Mouse (Mus musculus) erythroblast, embryonic 14.5 days (primary cell): ENCODE results near the gene Pik3r6. TPM values are rescaled to one million over a fixed set of nuclear protein-coding genes. Genes with fewer than 3 reads are reported as not detected.

Source experiments
- H3K27me3 ChIP-seq: 2 replicates; pipeline ENCODE4 v1.6.1; 2012; ENCODE audit warnings: inconsistent platforms; ENCODE audit not compliant: control insufficient read depth
- H3K36me3 ChIP-seq: 2 replicates; pipeline ENCODE4 v1.6.1; 2012; ENCODE audit warnings: mild to moderate bottlenecking, inconsistent platforms; ENCODE audit not compliant: control insufficient read depth
- H3K4me1 ChIP-seq: 2 replicates; pipeline ENCODE4 v1.6.1; 2012; ENCODE audit warnings: inconsistent platforms; ENCODE audit not compliant: control insufficient read depth
- H3K4me3 ChIP-seq: replicated peaks from 2 replicates; pipeline ENCODE3; 2012; ENCODE audit warnings: moderate library complexity, mild to moderate bottlenecking, inconsistent platforms
- H3K9me3 ChIP-seq: 2 replicates; pipeline ENCODE4 v1.6.1; 2012; ENCODE audit warnings: low read length, inconsistent platforms, mixed read lengths; ENCODE audit not compliant: control insufficient read depth
- GATA1 ChIP-seq: IDR thresholded peaks from 2 replicates; pipeline ENCODE4 v1.6.1; 2012; ENCODE audit warnings: low read length, inconsistent platforms, mixed read lengths
- TAL1 ChIP-seq: IDR thresholded peaks from 3 replicates; pipeline ENCODE4 v1.6.1; 2012; ENCODE audit warnings: low read length, inconsistent platforms, mixed read lengths
- polyA plus RNA-seq: library from polyadenylated mRNA; stranded (reverse); fragments of >175 nt; gene quantifications from 2 replicates; pipeline ENCODE4 v1.2.3, GENCODE M21; 2012

Gene Pik3r6
- polyA plus RNA-seq, 1 experiment, result 0.05 TPM

GRCm38 (mm10) chr11:68484431-68484830 is 18.4 kb upstream of the Pik3r6 start:
- no peak for TF ChIP-seq GATA1
- Histone ChIP-seq H3K27me3 (no peaks in the 10 kb centered on the region), H3K4me3 (no peak overlapping the region), H3K4me1 (peaks cover 3% of the 10 kb centered on the region; the same call in 1 of the 2 replicates), H3K36me3 (no peaks in the 10 kb centered on the region), H3K9me3 (no peaks in the 10 kb centered on the region)

- H3K4me1 ChIP-seq, result peaks cover 3% of the 10 kb centered on the region; the same call in 1 of the 2 replicates
- H3K4me3 ChIP-seq, result no peak overlapping the region
- no peaks in the 10 kb centered on the region for H3K9me3 ChIP-seq
- H3K27me3 ChIP-seq, result no peaks in the 10 kb centered on the region
- TF ChIP-seq TAL1 (no peak), GATA1 (no peak)
- no peaks in the 10 kb centered on the region for H3K36me3 ChIP-seq
Observed at GRCm38 (mm10) chr11:68485206-68485942, 17.4 kb upstream of the Pik3r6 start.

GRCm38 (mm10) chr11:68486093-68486492 is 16.7 kb upstream of the Pik3r6 start:
- Histone ChIP-seq H3K36me3 (no peaks in the 10 kb centered on the region), H3K9me3 (no peaks in the 10 kb centered on the region), H3K4me3 (no peak overlapping the region), H3K4me1 (peaks cover 3% of the 10 kb centered on the region; the same call in 1 of the 2 replicates), H3K27me3 (no peaks in the 10 kb centered on the region)
- TF ChIP-seq GATA1 (no peak), TAL1 (no peak)

DNA sequence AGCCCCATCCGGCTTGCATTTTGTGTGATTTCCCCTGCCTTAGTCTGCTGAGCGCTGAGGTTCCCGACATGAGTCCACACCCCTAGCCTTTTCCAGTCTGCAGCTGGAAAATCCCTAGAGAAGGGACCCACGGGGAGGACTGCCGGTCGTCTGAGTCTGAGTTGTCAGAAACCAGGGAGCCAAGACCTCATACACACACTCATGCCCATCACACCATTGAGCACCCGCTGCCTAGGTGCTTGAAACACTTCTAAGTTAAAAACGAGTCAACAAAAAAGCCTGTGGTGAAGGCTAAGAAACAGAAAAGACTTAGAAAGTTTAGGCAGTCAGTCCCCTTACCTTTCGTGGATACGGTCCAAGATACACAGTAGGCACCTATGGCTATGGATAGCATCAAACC is 15.1 kb upstream of the Pik3r6 start:
- H3K27me3 ChIP-seq, result no peaks in the 10 kb centered on the region

DNA sequence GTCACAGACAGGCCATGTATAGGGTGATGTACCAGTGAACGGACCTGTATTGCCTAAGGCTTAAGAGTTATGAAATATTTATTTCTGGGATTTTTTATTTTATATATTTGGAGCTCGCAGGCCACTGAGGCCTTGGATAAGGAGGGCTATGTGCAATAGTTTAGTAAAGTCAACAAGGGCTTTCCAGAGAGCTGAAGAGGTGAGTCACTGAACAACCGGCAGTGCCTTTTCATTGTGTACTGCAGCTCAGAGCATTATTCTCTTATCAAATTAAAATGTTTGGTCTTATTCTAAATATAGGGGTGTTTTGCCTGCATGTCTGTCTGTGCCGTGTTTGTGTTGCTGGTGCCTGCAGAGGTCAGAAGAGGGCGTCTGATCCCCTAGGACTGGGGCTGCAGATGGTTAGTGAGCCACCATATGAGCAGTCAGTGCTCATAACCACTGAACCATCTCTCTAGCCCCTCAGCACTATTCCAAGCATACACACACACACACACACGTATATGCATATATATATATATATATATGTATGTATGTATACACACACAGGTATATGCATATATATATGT is 14.5 kb upstream of the Pik3r6 start:
- Histone ChIP-seq H3K4me1 (peaks cover 3% of the 10 kb centered on the region; the same call in 1 of the 2 replicates), H3K27me3 (no peaks in the 10 kb centered on the region), H3K36me3 (no peaks in the 10 kb centered on the region), H3K4me3 (no peak overlapping the region), H3K9me3 (no peaks in the 10 kb centered on the region)
- TF ChIP-seq TAL1, result no peak

More for the DNA sequence above, 15.1 kb upstream of the Pik3r6 start:
- H3K4me3 ChIP-seq, result no peak overlapping the region
- TF ChIP-seq GATA1 (no peak), TAL1 (no peak)
- peaks cover 3% of the 10 kb centered on the region; the same call in 1 of the 2 replicates for H3K4me1 ChIP-seq
- no peaks in the 10 kb centered on the region for H3K36me3 ChIP-seq
- H3K9me3 ChIP-seq, result no peaks in the 10 kb centered on the region

- TF ChIP-seq GATA1 (no peak), TAL1 (no peak)
- Histone ChIP-seq H3K36me3 (no peaks in the 10 kb centered on the region), H3K4me3 (no peak overlapping the region)
Observed at GRCm38 (mm10) chr11:68489236-68489635, 13.6 kb upstream of the Pik3r6 start.

GRCm38 (mm10) chr11:68492592-68492991 is 10.2 kb upstream of the Pik3r6 start:
- Histone ChIP-seq H3K27me3 (no peaks in the 10 kb centered on the region), H3K4me1 (no peaks in the 10 kb centered on the region), H3K36me3 (no peaks in the 10 kb centered on the region), H3K9me3 (no peaks in the 10 kb centered on the region), H3K4me3 (no peak overlapping the region)
- TF ChIP-seq GATA1 (no peak), TAL1 (no peak)

More at GRCm38 (mm10) chr11:68489236-68489635, 13.6 kb upstream of the Pik3r6 start:
- Histone ChIP-seq H3K27me3 (no peaks in the 10 kb centered on the region), H3K4me1 (peaks cover 3% of the 10 kb centered on the region; the same call in 1 of the 2 replicates), H3K9me3 (no peaks in the 10 kb centered on the region)

DNA sequence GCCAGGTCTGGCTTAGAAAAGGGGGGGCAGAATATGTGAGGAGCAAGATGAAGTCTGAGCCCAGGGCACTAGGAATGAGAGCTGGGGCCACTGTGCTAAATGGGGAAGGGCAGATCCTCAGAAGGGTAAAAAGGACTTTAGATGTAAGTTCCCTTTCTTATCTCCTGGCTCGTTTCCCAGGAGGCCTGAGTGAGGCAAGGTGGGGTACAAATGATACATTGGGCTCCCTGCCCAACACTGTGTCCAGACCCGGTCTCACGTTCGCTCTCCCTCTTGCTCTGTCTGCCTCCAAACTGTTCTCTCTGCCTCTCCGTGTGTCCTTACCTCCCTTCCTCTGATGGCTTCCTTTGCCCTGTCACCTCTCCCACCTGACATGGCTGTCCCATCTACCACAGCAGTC is 9.1 kb upstream of the Pik3r6 start:
- Histone ChIP-seq H3K9me3 (no peaks in the 10 kb centered on the region), H3K36me3 (no peaks in the 10 kb centered on the region), H3K4me1 (no peaks in the 10 kb centered on the region), H3K4me3 (no peak overlapping the region), H3K27me3 (no peaks in the 10 kb centered on the region)
- TF ChIP-seq GATA1 (no peak), TAL1 (no peak)

DNA sequence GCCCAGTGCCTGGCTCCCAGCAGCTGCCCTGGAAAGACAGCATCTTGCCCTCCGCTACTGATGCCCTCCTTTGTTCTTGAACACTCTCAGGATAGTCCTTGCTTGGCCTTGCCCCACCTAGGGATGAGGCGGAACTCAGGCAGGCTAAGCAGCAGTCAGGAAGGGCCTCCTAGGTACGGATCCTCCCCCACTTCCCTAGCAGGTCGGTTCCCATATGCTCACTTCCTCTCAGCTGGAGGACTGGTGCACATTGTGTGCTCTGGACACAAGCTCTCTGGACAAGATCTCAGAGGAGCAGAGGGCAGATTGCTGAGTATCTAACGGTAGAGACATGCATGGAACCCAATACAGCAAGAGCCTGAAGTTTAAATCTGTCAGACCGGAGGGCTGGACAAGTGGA is 5.7 kb upstream of the Pik3r6 start:
- no peaks in the 10 kb centered on the region for H3K36me3 ChIP-seq
- TF ChIP-seq TAL1 (no peak), GATA1 (no peak)
- H3K4me3 ChIP-seq, result no peak overlapping the region
- H3K4me1 ChIP-seq, result peaks cover 10% of the 10 kb centered on the region
- no peaks in the 10 kb centered on the region for H3K9me3 ChIP-seq
- peaks cover 19% of the 10 kb centered on the region for H3K27me3 ChIP-seq
